Comparison of ENCODE assay signal across 11 mouse cellular contexts in the genomic region with DNA sequence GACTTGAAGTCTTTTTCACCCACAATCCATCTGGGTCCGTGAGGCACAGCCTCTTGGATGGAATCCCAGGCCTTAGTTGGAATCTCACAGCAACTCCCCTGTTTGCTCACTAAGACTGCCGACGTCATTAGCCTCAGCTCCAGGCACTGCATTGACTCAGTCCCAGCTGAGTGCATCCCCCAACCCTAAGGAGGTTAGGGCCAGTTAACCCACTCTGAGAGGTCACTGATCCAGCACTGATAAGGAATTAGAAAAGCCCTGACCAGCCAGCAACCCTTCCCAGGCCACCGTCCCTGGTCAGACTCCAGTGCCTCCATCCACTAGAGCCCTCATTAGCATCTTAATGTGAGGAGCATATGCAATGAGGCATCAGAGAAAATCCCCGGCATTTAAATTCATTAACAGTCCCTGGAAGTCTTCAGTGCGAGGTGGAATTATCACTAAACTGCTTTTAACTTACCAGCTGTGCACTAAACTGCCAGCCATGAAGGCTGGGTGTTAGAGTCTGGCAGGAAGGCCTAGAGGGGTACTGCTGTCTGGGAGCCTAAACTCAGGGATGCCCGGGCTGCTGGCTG.
DNase-seq lines count a peak whose midpoint lies in the region; ATAC-seq lines count a peak whose summit lies in the region.
"Had no signal": no experiment of that assay in that cellular context is flagged by ENCODE, and none has a peak within 500 bp of the region (broad histone marks: within the 10 kb centered on the region; RNA-seq: fewer than 3 reads in every experiment).

No protein-coding gene starts in this region.

- no peaks in the 10 kb centered on the region for H3K36me3 ChIP-seq in forebrain, embryonic 10.5 days (replicated peaks)
- H3K36me3 ChIP-seq in hindbrain, embryonic 14.5 days (replicated peaks; ENCODE audit: control insufficient read depth, insufficient read depth), result no peaks in the 10 kb centered on the region
- no peaks in the 10 kb centered on the region for H3K36me3 ChIP-seq in midbrain, embryonic 14.5 days (ENCODE audit: control insufficient read depth, insufficient read depth, low read length)
- H3K36me3 ChIP-seq in liver, embryonic 11.5 days (ENCODE audit: control insufficient read depth, insufficient read depth, low read length), result no peaks in the 10 kb centered on the region
- H3K36me3 ChIP-seq: limb, embryonic 12.5 days had no signal

- H3K4me3 ChIP-seq in forebrain, embryonic 10.5 days, result no peak overlapping the region
- H3K4me3 ChIP-seq in hindbrain, embryonic 14.5 days (replicated peaks; ENCODE audit: low read length), result no peak overlapping the region
- no peak overlapping the region for H3K4me3 ChIP-seq in midbrain, embryonic 14.5 days (replicated peaks; ENCODE audit: low read depth, low read length)
- no peak overlapping the region for H3K4me3 ChIP-seq in liver, embryonic 11.5 days (ENCODE audit: low read depth, low read length)
- H3K4me3 ChIP-seq: limb, embryonic 12.5 days; megakaryocyte, embryonic 14.5 days had no signal

- H3K4me1 ChIP-seq in forebrain, embryonic 10.5 days, result peaks cover 22% of the 10 kb centered on the region
- peaks cover 13% of the 10 kb centered on the region for H3K4me1 ChIP-seq in hindbrain, embryonic 14.5 days (replicated peaks; ENCODE audit: control insufficient read depth, insufficient read depth, low read length)
- H3K4me1 ChIP-seq in midbrain, embryonic 14.5 days (ENCODE audit: control insufficient read depth, insufficient read depth, low read length), result peaks cover 14% of the 10 kb centered on the region
- no peaks in the 10 kb centered on the region for H3K4me1 ChIP-seq in liver, embryonic 11.5 days (replicated peaks; ENCODE audit: control insufficient read depth, insufficient read depth, low read length)
- H3K4me1 ChIP-seq: limb, embryonic 12.5 days; megakaryocyte, embryonic 14.5 days had no signal

- no peak overlapping the region for H3K4me2 ChIP-seq in hindbrain, embryonic 14.5 days (replicated peaks)
- no peak overlapping the region for H3K4me2 ChIP-seq in midbrain, embryonic 14.5 days (ENCODE audit: low read length)
- no peak overlapping the region for H3K4me2 ChIP-seq in liver, embryonic 11.5 days
- H3K4me2 ChIP-seq: limb, embryonic 12.5 days had no signal

- no peak overlapping the region for H3K9ac ChIP-seq in hindbrain, embryonic 14.5 days
- H3K9ac ChIP-seq in midbrain, embryonic 14.5 days (replicated peaks; ENCODE audit: low read length), result no peak overlapping the region
- no peak overlapping the region for H3K9ac ChIP-seq in liver, embryonic 11.5 days (ENCODE audit: low read depth, low read length)
- H3K9ac ChIP-seq: limb, embryonic 12.5 days had no signal

- H3K9me3 ChIP-seq in forebrain, embryonic 10.5 days, result no peaks in the 10 kb centered on the region
- H3K9me3 ChIP-seq in hindbrain, embryonic 14.5 days (ENCODE audit: control insufficient read depth, low read length), result no peaks in the 10 kb centered on the region
- H3K9me3 ChIP-seq in midbrain, embryonic 14.5 days (ENCODE audit: control insufficient read depth, low read length), result no peaks in the 10 kb centered on the region
- no peaks in the 10 kb centered on the region for H3K9me3 ChIP-seq in liver, embryonic 11.5 days (ENCODE audit: control insufficient read depth, low read length)
- H3K9me3 ChIP-seq: limb, embryonic 12.5 days; megakaryocyte, embryonic 14.5 days had no signal

- WGBS in forebrain, embryonic 10.5 days, result 19% methylated on average over 7 of the region's 7 CpGs
- 5% methylated on average over 7 of the region's 7 CpGs for WGBS in hindbrain, embryonic 14.5 days
- WGBS in midbrain, embryonic 14.5 days, result 5% methylated on average over 7 of the region's 7 CpGs
- 21% methylated on average over 7 of the region's 7 CpGs for WGBS in liver, embryonic 11.5 days

- peak; percentile 71 for ATAC-seq in hindbrain, embryonic 14.5 days (ENCODE audit: low FRiP score)
- peak; percentile 66 for ATAC-seq in midbrain, embryonic 14.5 days (ENCODE audit: low FRiP score, low TSS enrichment)
- no peak for ATAC-seq in liver, embryonic 11.5 days (replicated peaks; ENCODE audit: low FRiP score)

- peak; percentile 13 for DNase-seq in R1 (ENCODE audit: low read depth, low spot score)
- no peak for DNase-seq in forebrain, embryonic 10.5 days (ENCODE audit: extremely low spot score, low spot score)
- peak; percentile 61 for DNase-seq in hindbrain, embryonic 14.5 days (ENCODE audit: low spot score)
- DNase-seq in midbrain, embryonic 14.5 days, result peak; percentile 74
- DNase-seq in urinary bladder, adult 2 months (ENCODE audit: low spot score), result no peak
- no peak for DNase-seq in liver, embryonic 11.5 days (ENCODE audit: low spot score)
- no peak for DNase-seq in cerebellum, adult 18-20 months
- DNase-seq: gastrocnemius, postnatal 25 days; thymus, postnatal 36 days had no signal

- peak overlapping the region; percentile 51 for H3K27ac ChIP-seq in forebrain, embryonic 10.5 days
- peak overlapping the region; percentile 58 for H3K27ac ChIP-seq in hindbrain, embryonic 14.5 days
- H3K27ac ChIP-seq in midbrain, embryonic 14.5 days (replicated peaks; ENCODE audit: low read depth, low read length), result peak overlapping the region; percentile 74
- no peak overlapping the region for H3K27ac ChIP-seq in liver, embryonic 11.5 days (ENCODE audit: low read depth, low read length)
- H3K27ac ChIP-seq: limb, embryonic 12.5 days had no signal

- H3K27me3 ChIP-seq in forebrain, embryonic 10.5 days (ENCODE audit: poor library complexity, severe bottlenecking), result peaks cover 12% of the 10 kb centered on the region
- peaks cover 4% of the 10 kb centered on the region; the same call in 1 of the 2 replicates for H3K27me3 ChIP-seq in hindbrain, embryonic 14.5 days (ENCODE audit: control insufficient read depth, insufficient read depth, low read length)
- no peaks in the 10 kb centered on the region for H3K27me3 ChIP-seq in midbrain, embryonic 14.5 days (ENCODE audit: control insufficient read depth, insufficient read depth, low read length)
- no peaks in the 10 kb centered on the region for H3K27me3 ChIP-seq in liver, embryonic 11.5 days (replicated peaks; ENCODE audit: control insufficient read depth, insufficient read depth, low read length)

Comparison
In these comparisons a context has a peak if more than half of its experiments do, and no peak if none do; other contexts are left out.
1. DNase-seq: peak in R1 (single experiment), hindbrain, embryonic 14.5 days (single experiment) and midbrain, embryonic 14.5 days (single experiment); none in forebrain, embryonic 10.5 days (single experiment), urinary bladder, adult 2 months (single experiment), liver, embryonic 11.5 days (single experiment) and cerebellum, adult 18-20 months (0 of 2).